Mouse (Mus musculus): ENCODE results near the gene Hoxd3. TPM values are rescaled to one million over a fixed set of nuclear protein-coding genes. Genes with fewer than 3 reads are reported as not detected.

Hoxd3 gene
- polyA plus RNA-seq, 1 experiment from 2014 or later: 55.9 TPM

- H3K4me3 ChIP-seq: peak overlapping the region; percentile 52
- H3K4me1 ChIP-seq: peaks cover 93% of the 10 kb centered on the region
- 5% methylated on average over 9 of the region's 9 CpGs for WGBS
- H3K27ac ChIP-seq: peak overlapping the region; percentile 96
- H3K9ac ChIP-seq: peak overlapping the region; percentile 94
- H3K27me3 ChIP-seq (replicated peaks): no peaks in the 10 kb centered on the region
- peak overlapping the region; percentile 74 for H3K4me2 ChIP-seq (replicated peaks)
- peaks cover 20% of the 10 kb centered on the region for H3K36me3 ChIP-seq
- no peak for ATAC-seq (ENCODE audit: low FRiP score, low read depth)
- no peaks in the 10 kb centered on the region for H3K9me3 ChIP-seq
These were observed 36.8 kb downstream of the Hoxd3 start for GRCm38 (mm10) chr2:74748436-74748995.

- peak; percentile 85 for ATAC-seq (ENCODE audit: low FRiP score, low read depth)
These were observed 37.8 kb downstream of the Hoxd3 start for GRCm38 (mm10) chr2:74749337-74750121.

GRCm38 (mm10) chr2:74750731-74751250 is 39.1 kb downstream of the Hoxd3 start:
- peak overlapping the region; percentile 74 for H3K4me2 ChIP-seq (replicated peaks)
- H3K27ac ChIP-seq: peak overlapping the region; percentile 96
- H3K9me3 ChIP-seq: no peaks in the 10 kb centered on the region
- no peak for ATAC-seq (ENCODE audit: low FRiP score, low read depth)
- peak overlapping the region; percentile 94 for H3K9ac ChIP-seq
- no peak overlapping the region for H3K4me3 ChIP-seq
- peaks cover 12% of the 10 kb centered on the region for H3K36me3 ChIP-seq
- no peaks in the 10 kb centered on the region for H3K27me3 ChIP-seq (replicated peaks)
- WGBS: 36% methylated on average over 5 of the region's 5 CpGs
- peaks cover 75% of the 10 kb centered on the region for H3K4me1 ChIP-seq

More at GRCm38 (mm10) chr2:74749337-74750121, 37.8 kb downstream of the Hoxd3 start:
- under 1% methylated on average over 47 of the region's 47 CpGs for WGBS
- Histone ChIP-seq H3K9me3 (no peaks in the 10 kb centered on the region), H3K4me2 (replicated peaks) (peak overlapping the region; percentile 74), H3K36me3 (peaks cover 13% of the 10 kb centered on the region), H3K4me3 (peak overlapping the region; percentile 36), H3K27ac (peak overlapping the region; percentile 96), H3K9ac (peak overlapping the region; percentile 94), H3K4me1 (peaks cover 87% of the 10 kb centered on the region), H3K27me3 (replicated peaks) (no peaks in the 10 kb centered on the region)

GRCm38 (mm10) chr2:74751861-74752260 is 40.1 kb downstream of the Hoxd3 start:
- Histone ChIP-seq H3K27me3 (replicated peaks) (no peaks in the 10 kb centered on the region), H3K9ac (no peak overlapping the region), H3K4me1 (peaks cover 64% of the 10 kb centered on the region), H3K4me3 (no peak overlapping the region), H3K9me3 (no peaks in the 10 kb centered on the region), H3K4me2 (replicated peaks) (peak overlapping the region; percentile 75; the same call in 1 of the 2 replicates), H3K36me3 (peaks cover 4% of the 10 kb centered on the region), H3K27ac (0 out of 2 replicates have a peak overlapping the region, but pooled peaks have one; percentile 77)
- ATAC-seq (ENCODE audit: low FRiP score, low read depth): no peak
- 86% methylated on average over 1 of the region's 1 CpGs for WGBS

- Histone ChIP-seq H3K27me3 (replicated peaks) (no peaks in the 10 kb centered on the region), H3K4me1 (peaks cover 57% of the 10 kb centered on the region), H3K4me2 (replicated peaks) (peak overlapping the region; percentile 75), H3K9ac (peak overlapping the region; percentile 70), H3K27ac (peak overlapping the region; percentile 77), H3K36me3 (no peaks in the 10 kb centered on the region), H3K4me3 (peak overlapping the region; percentile 35), H3K9me3 (no peaks in the 10 kb centered on the region)
- 1% methylated on average over 45 of the region's 45 CpGs for WGBS
- ATAC-seq (ENCODE audit: low FRiP score, low read depth): peak; percentile 1; the same call in 1 of the 2 replicates
These were observed 40.9 kb downstream of the Hoxd3 start for GRCm38 (mm10) chr2:74752431-74753174.

- peaks cover 52% of the 10 kb centered on the region for H3K4me1 ChIP-seq
- peak overlapping the region; percentile 77 for H3K27ac ChIP-seq
- H3K9me3 ChIP-seq: no peaks in the 10 kb centered on the region
- whole genome bisulfite sequencing: under 1% methylated on average over 25 of the region's 25 CpGs
- peak; percentile 42 for ATAC-seq (ENCODE audit: low FRiP score, low read depth)
- no peaks in the 10 kb centered on the region for H3K27me3 ChIP-seq (replicated peaks)
- peak overlapping the region; percentile 70 for H3K9ac ChIP-seq
- peak overlapping the region; percentile 75 for H3K4me2 ChIP-seq (replicated peaks)
- H3K4me3 ChIP-seq: peak overlapping the region; percentile 35
- no peaks in the 10 kb centered on the region for H3K36me3 ChIP-seq
These were observed 41.4 kb downstream of the Hoxd3 start for GRCm38 (mm10) chr2:74753175-74753523.

- H3K4me2 ChIP-seq (replicated peaks): peak overlapping the region; percentile 75
- no peak overlapping the region for H3K27ac ChIP-seq
- no peak overlapping the region; the same call in 1 of the 2 replicates for H3K4me3 ChIP-seq
- H3K4me1 ChIP-seq: peaks cover 46% of the 10 kb centered on the region
- no peak overlapping the region for H3K9ac ChIP-seq
- WGBS: 27% methylated on average over 5 of the region's 5 CpGs
- ATAC-seq (ENCODE audit: low FRiP score, low read depth): no peak
- no peaks in the 10 kb centered on the region for H3K36me3 ChIP-seq
- no peaks in the 10 kb centered on the region for H3K27me3 ChIP-seq (replicated peaks)
- H3K9me3 ChIP-seq: no peaks in the 10 kb centered on the region
These were observed 42.0 kb downstream of the Hoxd3 start for GRCm38 (mm10) chr2:74753711-74754110.

GRCm38 (mm10) chr2:74760146-74760545 is 48.4 kb downstream of the Hoxd3 start:
- no peak overlapping the region for H3K9ac ChIP-seq
- no peak overlapping the region for H3K27ac ChIP-seq
- peaks cover 22% of the 10 kb centered on the region for H3K27me3 ChIP-seq (replicated peaks)
- no peak overlapping the region for H3K4me3 ChIP-seq
- H3K36me3 ChIP-seq: no peaks in the 10 kb centered on the region
- WGBS: 0% methylated on average over 1 of the region's 1 CpGs
- H3K9me3 ChIP-seq: no peaks in the 10 kb centered on the region
- ATAC-seq (ENCODE audit: low FRiP score, low read depth): no peak
- H3K4me1 ChIP-seq: peaks cover 20% of the 10 kb centered on the region
- no peak overlapping the region for H3K4me2 ChIP-seq (replicated peaks)

- ATAC-seq (ENCODE audit: low FRiP score, low read depth): no peak
- Histone ChIP-seq H3K27me3 (replicated peaks) (peaks cover 22% of the 10 kb centered on the region), H3K27ac (no peak overlapping the region), H3K9ac (no peak overlapping the region), H3K4me1 (peaks cover 20% of the 10 kb centered on the region), H3K4me3 (no peak overlapping the region), H3K4me2 (replicated peaks) (peak overlapping the region; percentile 99), H3K9me3 (no peaks in the 10 kb centered on the region), H3K36me3 (no peaks in the 10 kb centered on the region)
- WGBS: 3% methylated on average over 13 of the region's 13 CpGs
These were observed 50.2 kb downstream of the Hoxd3 start for GRCm38 (mm10) chr2:74761941-74762340.

GRCm38 (mm10) chr2:74762522-74763244 is 51.0 kb downstream of the Hoxd3 start, which contains the start of gene Hoxd1:
Gene Hoxd1 (plus strand): TSS chr2:74762980.
- Histone ChIP-seq H3K27me3 (replicated peaks) (peaks cover 22% of the 10 kb centered on the region), H3K9ac (peak within 1 kb of the TSS; percentile 65), H3K4me3 (peak within 1 kb of the TSS; percentile 60), H3K27ac (no peak within 1 kb of the TSS), H3K4me1 (peaks cover 20% of the 10 kb centered on the region), H3K36me3 (no peaks in the 10 kb centered on the region), H3K9me3 (no peaks in the 10 kb centered on the region), H3K4me2 (replicated peaks) (peak within 1 kb of the TSS; percentile 99)
- WGBS: under 1% methylated on average over 61 of the region's 61 CpGs
- ATAC-seq (ENCODE audit: low FRiP score, low read depth): peak; percentile 86

- H3K9ac ChIP-seq: peak overlapping the region; percentile 65
These were observed 51.6 kb downstream of the Hoxd3 start for GRCm38 (mm10) chr2:74763245-74763735.

More at GRCm38 (mm10) chr2:74763245-74763735, 51.6 kb downstream of the Hoxd3 start:
- H3K27ac ChIP-seq: no peak overlapping the region
- H3K4me1 ChIP-seq: peaks cover 20% of the 10 kb centered on the region
- peaks cover 22% of the 10 kb centered on the region for H3K27me3 ChIP-seq (replicated peaks)
- ATAC-seq (ENCODE audit: low FRiP score, low read depth): peak; percentile 69
- H3K4me2 ChIP-seq (replicated peaks): peak overlapping the region; percentile 99
- no peaks in the 10 kb centered on the region for H3K9me3 ChIP-seq
- H3K4me3 ChIP-seq: peak overlapping the region; percentile 60
- no peaks in the 10 kb centered on the region for H3K36me3 ChIP-seq
- under 1% methylated on average over 50 of the region's 53 CpGs for WGBS

All from neural tube, embryonic 12.5 days (tissue).